Comparison of ENCODE assay signal across 13 mouse cellular contexts in genomic region chr9:99417288-99417846, GRCm38 (mm10). TPM values are rescaled to one million over a fixed set of nuclear protein-coding genes. Genes with fewer than 3 reads are reported as not detected.
DNase-seq lines count a peak whose midpoint lies in the region; ATAC-seq and TF ChIP-seq lines count a peak whose summit lies in the region.
"Had no signal": no experiment of that assay in that cellular context is flagged by ENCODE, and none has a peak within 500 bp of the region (broad histone marks: within the 10 kb centered on the region; RNA-seq: fewer than 3 reads in every experiment).

No protein-coding gene starts in this region.

- 57% methylated on average over 4 of the region's 4 CpGs for WGBS in kidney, postnatal 0 days
- 64% methylated on average over 4 of the region's 4 CpGs for WGBS in embryonic facial prominence, embryonic 15.5 days

- H3K9me3 ChIP-seq in kidney, postnatal 0 days (replicated peaks; ENCODE audit: low read length): no peaks in the 10 kb centered on the region
- no peaks in the 10 kb centered on the region for H3K9me3 ChIP-seq in ES-E14 (ENCODE audit: control insufficient read depth, insufficient read depth, low read depth, low read length)
- no peaks in the 10 kb centered on the region for H3K9me3 ChIP-seq in embryonic facial prominence, embryonic 15.5 days (replicated peaks)
- H3K9me3 ChIP-seq: heart, embryonic 13.5 days; megakaryocyte, embryonic 14.5 days had no signal

- no peak for ATAC-seq in kidney, postnatal 0 days (replicated peaks; ENCODE audit: low FRiP score, low read depth)
- 0 out of 2 replicates have a peak, but pooled peaks have one; percentile 31 for ATAC-seq in embryonic facial prominence, embryonic 15.5 days (ENCODE audit: insufficient number of reproducible peaks, low FRiP score, low TSS enrichment, low read depth)

- H3K27me3 ChIP-seq in kidney, postnatal 0 days (ENCODE audit: insufficient read depth, low read length): no peaks in the 10 kb centered on the region
- H3K27me3 ChIP-seq in embryonic facial prominence, embryonic 15.5 days: no peaks in the 10 kb centered on the region
- H3K27me3 ChIP-seq: heart, embryonic 13.5 days had no signal

- H3K4me2 ChIP-seq in kidney, postnatal 0 days (ENCODE audit: low read length): no peak overlapping the region
- H3K4me2 ChIP-seq in embryonic facial prominence, embryonic 15.5 days (replicated peaks): no peak overlapping the region
- H3K4me2 ChIP-seq: heart, embryonic 13.5 days had no signal

- TF ChIP-seq CTCF in kidney, postnatal 0 days (IDR thresholded peaks at IDR 0.05; ENCODE audit: low read depth): no peak

- 0 out of 2 replicates have a peak overlapping the region, but pooled peaks have one; percentile 23 for H3K9ac ChIP-seq in kidney, postnatal 0 days (ENCODE audit: low read depth, low read length)
- peak overlapping the region; percentile 17; the same call in 1 of the 2 replicates for H3K9ac ChIP-seq in ES-E14 (ENCODE audit: insufficient read depth, low read depth, low read length, poor library complexity, severe bottlenecking)
- H3K9ac ChIP-seq in embryonic facial prominence, embryonic 15.5 days: no peak overlapping the region
- H3K9ac ChIP-seq: heart, embryonic 13.5 days had no signal

- H3K4me3 ChIP-seq in kidney, postnatal 0 days (replicated peaks; ENCODE audit: low read depth, low read length): no peak overlapping the region
- no peak overlapping the region for H3K4me3 ChIP-seq in ES-E14 (ENCODE audit: insufficient read depth in 1 of 2, low read depth in 1 of 2, low read length in 2 of 2, poor library complexity in 1 of 2, severe bottlenecking in 1 of 2)
- H3K4me3 ChIP-seq in embryonic facial prominence, embryonic 15.5 days (replicated peaks): no peak overlapping the region
- H3K4me3 ChIP-seq: heart, embryonic 13.5 days; megakaryocyte, embryonic 14.5 days had no signal

- H3K36me3 ChIP-seq in kidney, postnatal 0 days (ENCODE audit: insufficient read depth, low read length): no peaks in the 10 kb centered on the region
- no peaks in the 10 kb centered on the region for H3K36me3 ChIP-seq in ES-E14 (ENCODE audit: control insufficient read depth, insufficient read depth, low read length, poor library complexity, severe bottlenecking)
- H3K36me3 ChIP-seq in embryonic facial prominence, embryonic 15.5 days: no peaks in the 10 kb centered on the region; the same call in 1 of the 2 replicates
- H3K36me3 ChIP-seq: heart, embryonic 13.5 days had no signal

- in situ Hi-C loops in ES-E14 (cut with MboI; ENCODE audit: low sequenced_read_pairs in 2 of 2, unreplicated experiment in 2 of 2): no loop called here

- H3K4me1 ChIP-seq in kidney, postnatal 0 days (replicated peaks; ENCODE audit: insufficient read depth, low read length): no peaks in the 10 kb centered on the region
- H3K4me1 ChIP-seq in ES-E14 (ENCODE audit: control insufficient read depth in 2 of 2, insufficient read depth in 2 of 2, low read length in 2 of 2, poor library complexity in 1 of 2): peaks cover 30 to 42% of the 10 kb centered on the region in 2 experiments
- H3K4me1 ChIP-seq in embryonic facial prominence, embryonic 15.5 days: peaks cover 38% of the 10 kb centered on the region
- H3K4me1 ChIP-seq: megakaryocyte, embryonic 14.5 days had no signal

- H3K27ac ChIP-seq in kidney, postnatal 0 days: no peak overlapping the region
- H3K27ac ChIP-seq in ES-E14 (ENCODE audit: insufficient read depth, low read depth, low read length, poor library complexity, severe bottlenecking): peak overlapping the region; percentile 69
- peak overlapping the region; percentile 56 for H3K27ac ChIP-seq in embryonic facial prominence, embryonic 15.5 days (replicated peaks)
- H3K27ac ChIP-seq: heart, embryonic 13.5 days had no signal

- no peak for DNase-seq in kidney, postnatal 0 days (ENCODE audit: low spot score)
- no peak for DNase-seq in kidney, adult 8-10 months
- no peak for DNase-seq in ES-E14 (ENCODE audit: low read depth, low spot score)
- peak; percentile 48 for DNase-seq in lung, postnatal 14 days
- no peak for DNase-seq in spleen, adult 18-20 months
- DNase-seq in thymus, postnatal 14 days: no peak
- DNase-seq in frontal cortex, postnatal 10 days (ENCODE audit: low spot score in 2 of 2): no peak
- DNase-seq: right cerebral cortex, postnatal 25 days had no signal

TF ChIP-seq in ES-E14, 5 proteins besides CTCF, POLR2A, EP300 and RAD21:
- no peak for TF ChIP-seq CHD2 (IDR thresholded peaks at IDR 0.05; ENCODE audit: low read depth, low read length)
- TF ChIP-seq HCFC1 (IDR thresholded peaks at IDR 0.05; ENCODE audit: borderline replicate concordance, insufficient read depth, low read length): no peak
- TF ChIP-seq MAFK (IDR thresholded peaks at IDR 0.05; ENCODE audit: insufficient read depth, low read depth, low read length): no peak
- TF ChIP-seq ZC3H11A (IDR thresholded peaks at IDR 0.05; ENCODE audit: borderline replicate concordance, low read depth, low read length): no peak
- TF ChIP-seq ZNF384 (IDR thresholded peaks at IDR 0.05; ENCODE audit: low read depth, low read length): no peak
TF ChIP-seq in ES-E14: peak in this region for 0.

RNA-seq across cellular contexts. Expression of gene Mras, which starts 19.8 kb away (rescaled TPM):
- 19.4 and 19.6 TPM in 2 replicates for polyA plus RNA-seq in kidney, postnatal 0 days (2015; fragmentation: Nextera tagmentation; extraction: Ambion mirVana)
- 28.5 and 35.5 TPM in 2 replicates for total RNA-seq in ES-E14 (2012; rRNA removed)
- 25.2 and 25.4 TPM in 2 replicates for polyA plus RNA-seq in embryonic facial prominence, embryonic 15.5 days (2015; fragmentation: Nextera tagmentation; extraction: Ambion mirVana)
- total RNA-seq: MEL had no signal

RNA-seq across cellular contexts. Expression of gene Nme9, which starts 33.9 kb away (rescaled TPM):
- polyA plus RNA-seq in kidney, postnatal 0 days (2015; fragmentation: Nextera tagmentation; extraction: Ambion mirVana): 0.11 TPM in 1 of 2 replicates, not detected in the other
- total RNA-seq in ES-E14 (2012; rRNA removed): 0.48 TPM in 1 of 2 replicates, not detected in the other
- 6.2 and 11.2 TPM in 2 replicates for polyA plus RNA-seq in embryonic facial prominence, embryonic 15.5 days (2015; fragmentation: Nextera tagmentation; extraction: Ambion mirVana)
- polyA plus RNA-seq: embryonic facial prominence, embryonic 11.5 days; heart, embryonic 13.5 days had no signal

RNA-seq across cellular contexts. Expression of gene Esyt3, which starts 59.0 kb away (rescaled TPM):
- polyA plus RNA-seq in kidney, postnatal 0 days (2015; fragmentation: Nextera tagmentation; extraction: Ambion mirVana): 0.41 and 0.42 TPM in 2 replicates
- total RNA-seq in ES-E14 (2012; rRNA removed): 7.8 and 12.7 TPM in 2 replicates
- polyA plus RNA-seq in embryonic facial prominence, embryonic 15.5 days (2015; fragmentation: Nextera tagmentation; extraction: Ambion mirVana): 1.7 and 2.5 TPM in 2 replicates
- total RNA-seq: MEL had no signal
